Mouse (Mus musculus) hindbrain, embryonic 13.5 days (tissue): ENCODE data around the gene Coro1b. TPM values are rescaled to one million over a fixed set of nuclear protein-coding genes. Genes with fewer than 3 reads are reported as not detected.
A peak's percentile ranks its signal among the peaks of the same experiment; 100 is the strongest.

Source experiments
- ATAC-seq: fragments of 200-750 bp; cut with Nextera tagmentation; 2 replicates; pipeline ENCODE4 v1.8.0; 2017; ENCODE audit warnings: moderate TSS enrichment; ENCODE audit not compliant: low FRiP score
- H3K27ac ChIP-seq: fragments of 300-500 bp; sonication (generic); 2 replicates; pipeline ENCODE4 v1.5.1; 2015; ENCODE audit warnings: inconsistent platforms, mild to moderate bottlenecking, moderate library complexity
- H3K27me3 ChIP-seq: fragments of 300-500 bp; sonication (generic); 2 replicates; pipeline ENCODE4 v1.6.1; 2015; ENCODE audit warnings: mild to moderate bottlenecking, inconsistent platforms
- H3K36me3 ChIP-seq: fragments of 300-500 bp; sonication (generic); 2 replicates; pipeline ENCODE4 v1.6.1; 2015; ENCODE audit warnings: mild to moderate bottlenecking, inconsistent platforms
- H3K4me1 ChIP-seq: fragments of 300-500 bp; sonication (generic); replicated peaks from 2 replicates; pipeline ENCODE4 v1.6.1; 2015; ENCODE audit warnings: inconsistent platforms
- H3K4me2 ChIP-seq: fragments of 300-500 bp; sonication (generic); 2 replicates; pipeline ENCODE4 v1.6.1; 2015; ENCODE audit warnings: inconsistent platforms, mild to moderate bottlenecking, moderate library complexity
- H3K4me3 ChIP-seq: fragments of 300-500 bp; sonication (generic); 2 replicates; pipeline ENCODE4 v1.5.1; 2015; ENCODE audit warnings: mild to moderate bottlenecking, inconsistent platforms
- H3K9ac ChIP-seq: fragments of 300-500 bp; sonication (generic); 2 replicates; pipeline ENCODE4 v1.6.1; 2015; ENCODE audit warnings: mild to moderate bottlenecking, inconsistent platforms
- H3K9me3 ChIP-seq: fragments of 300-500 bp; sonication (generic); 2 replicates; pipeline ENCODE4 v1.6.1; 2016; ENCODE audit warnings: inconsistent platforms
- WGBS: fragments of 180-500 bp; shearing (Covaris S2); methylation state at CpG from one replicate; pipeline ENCODE4 v1.1.7; 2015; 5-methylcytosine and 5-hydroxymethylcytosine counted together
- polyA plus RNA-seq: library from polyadenylated mRNA; unstranded; fragments of >200 nt; fragmentation: Nextera tagmentation; extraction: Ambion mirVana; gene quantifications from 2 replicates; pipeline ENCODE4 v1.2.1, GENCODE M21; 2015

The Coro1b gene
- polyA plus RNA-seq, 1 experiment from 2014 or later, result 130 TPM

DNA sequence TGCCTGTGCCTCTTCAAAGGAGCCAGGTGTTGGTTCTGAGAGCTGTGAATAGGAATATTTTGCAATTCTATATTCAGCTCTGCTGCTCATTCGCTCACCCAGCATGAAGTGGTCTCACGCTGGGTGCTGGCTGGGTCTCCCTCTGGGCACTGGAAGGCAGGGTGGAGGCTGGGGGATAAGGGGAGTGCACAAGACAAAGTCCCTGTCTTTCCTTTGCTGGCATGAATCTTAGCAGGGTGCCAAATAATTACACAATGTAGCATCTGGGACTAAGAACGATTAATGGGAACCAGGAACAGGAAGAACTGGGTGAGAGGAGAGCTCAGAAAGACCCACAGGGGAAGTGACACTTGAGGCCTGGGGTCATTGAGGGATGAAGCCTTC is 1.4 kb upstream of the Coro1b start:
- 40% methylated on average over 3 of the region's 3 CpGs for WGBS

DNA sequence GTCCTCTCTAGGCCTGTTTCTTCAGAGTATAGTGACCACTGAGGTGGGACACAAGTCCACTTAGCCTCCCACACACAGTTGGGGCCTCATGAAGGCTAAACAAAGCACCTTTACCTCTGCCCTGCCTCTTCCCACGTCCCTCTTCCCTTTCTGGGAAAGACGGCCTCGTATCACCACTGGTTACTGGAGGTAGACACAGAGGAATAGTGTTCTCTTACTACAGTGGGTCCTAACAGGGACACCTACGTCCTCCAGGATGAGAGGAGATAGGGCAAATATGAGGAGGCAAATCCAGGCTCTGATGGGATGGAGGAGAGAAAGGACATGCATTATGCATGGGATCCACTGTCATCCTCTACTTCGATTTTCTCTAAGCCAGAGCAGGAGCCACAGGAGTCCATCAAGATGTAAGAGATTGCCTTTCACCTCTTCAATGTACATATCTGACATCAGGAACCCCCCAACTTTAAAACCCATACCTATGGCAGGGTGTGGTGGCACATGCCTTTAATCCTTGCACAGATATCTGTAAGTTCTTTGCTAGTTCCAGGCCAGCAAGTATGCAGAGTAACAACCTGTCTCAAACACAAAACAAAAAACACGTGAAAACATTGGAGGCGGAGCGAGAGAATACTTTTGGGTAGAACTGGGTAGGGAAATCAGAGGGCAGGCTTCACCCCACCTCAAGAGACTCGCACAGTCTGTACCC is 483 bp upstream of the Coro1b start:
- Histone ChIP-seq H3K9me3 (no peaks in the 10 kb centered on the region), H3K27ac (peak overlapping the region; percentile 46), H3K4me3 (peak overlapping the region; percentile 85), H3K36me3 (peaks cover 29% of the 10 kb centered on the region), H3K4me2 (peak overlapping the region; percentile 93), H3K4me1 (peaks cover 30% of the 10 kb centered on the region), H3K9ac (peak overlapping the region; percentile 94), H3K27me3 (no peaks in the 10 kb centered on the region)
- ATAC-seq, result no peak
- 33% methylated on average over 9 of the region's 9 CpGs for WGBS

More for the DNA sequence above, 1.4 kb upstream of the Coro1b start:
- no peaks in the 10 kb centered on the region for H3K27me3 ChIP-seq
- no peaks in the 10 kb centered on the region for H3K9me3 ChIP-seq
- peaks cover 30% of the 10 kb centered on the region for H3K4me1 ChIP-seq
- no peak overlapping the region for H3K27ac ChIP-seq
- H3K4me2 ChIP-seq, result no peak overlapping the region
- peaks cover 21% of the 10 kb centered on the region for H3K36me3 ChIP-seq
- no peak overlapping the region for H3K4me3 ChIP-seq
- no peak for ATAC-seq
- no peak overlapping the region for H3K9ac ChIP-seq

DNA sequence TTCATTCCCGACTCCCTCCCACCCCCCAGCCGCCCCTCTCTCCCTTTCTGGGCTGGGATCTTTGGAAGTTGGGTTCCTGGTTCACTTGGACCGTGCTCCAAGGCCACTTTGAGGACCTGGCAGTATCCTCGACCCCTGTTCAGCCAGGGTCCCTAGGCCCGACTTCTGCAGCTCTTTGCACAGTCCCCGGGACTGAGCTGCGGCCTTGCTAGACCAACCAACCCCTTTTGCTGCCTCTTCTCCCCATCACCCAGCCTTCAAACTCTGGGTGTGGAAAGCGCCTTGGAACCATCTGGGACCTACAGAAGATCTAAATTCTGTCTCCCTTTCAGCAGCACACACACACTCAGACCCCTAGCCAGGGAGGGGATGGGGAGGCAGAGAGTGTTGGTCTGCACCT is 400 bp downstream of the Coro1b start:
- Histone ChIP-seq H3K36me3 (peaks cover 37% of the 10 kb centered on the region), H3K4me2 (peak overlapping the region; percentile 93), H3K9ac (peak overlapping the region; percentile 94), H3K9me3 (no peaks in the 10 kb centered on the region), H3K27me3 (no peaks in the 10 kb centered on the region), H3K27ac (peak overlapping the region; percentile 85), H3K4me3 (peak overlapping the region; percentile 85), H3K4me1 (peaks cover 30% of the 10 kb centered on the region)
- WGBS, result 6% methylated on average over 8 of the region's 8 CpGs
- ATAC-seq, result peak; percentile 37; the same call in 1 of the 2 replicates

- Histone ChIP-seq H3K27me3 (no peaks in the 10 kb centered on the region), H3K36me3 (peaks cover 37% of the 10 kb centered on the region), H3K4me1 (peaks cover 30% of the 10 kb centered on the region), H3K9me3 (no peaks in the 10 kb centered on the region), H3K9ac (peak overlapping the region; percentile 94), H3K4me2 (peak overlapping the region; percentile 93), H3K4me3 (peak overlapping the region; percentile 85), H3K27ac (no peak overlapping the region)
- ATAC-seq, result no peak
- WGBS, result 91% methylated on average over 11 of the region's 11 CpGs
Measured at GRCm38 (mm10) chr19:4149283-4149682, 864 bp downstream of the Coro1b start.

DNA sequence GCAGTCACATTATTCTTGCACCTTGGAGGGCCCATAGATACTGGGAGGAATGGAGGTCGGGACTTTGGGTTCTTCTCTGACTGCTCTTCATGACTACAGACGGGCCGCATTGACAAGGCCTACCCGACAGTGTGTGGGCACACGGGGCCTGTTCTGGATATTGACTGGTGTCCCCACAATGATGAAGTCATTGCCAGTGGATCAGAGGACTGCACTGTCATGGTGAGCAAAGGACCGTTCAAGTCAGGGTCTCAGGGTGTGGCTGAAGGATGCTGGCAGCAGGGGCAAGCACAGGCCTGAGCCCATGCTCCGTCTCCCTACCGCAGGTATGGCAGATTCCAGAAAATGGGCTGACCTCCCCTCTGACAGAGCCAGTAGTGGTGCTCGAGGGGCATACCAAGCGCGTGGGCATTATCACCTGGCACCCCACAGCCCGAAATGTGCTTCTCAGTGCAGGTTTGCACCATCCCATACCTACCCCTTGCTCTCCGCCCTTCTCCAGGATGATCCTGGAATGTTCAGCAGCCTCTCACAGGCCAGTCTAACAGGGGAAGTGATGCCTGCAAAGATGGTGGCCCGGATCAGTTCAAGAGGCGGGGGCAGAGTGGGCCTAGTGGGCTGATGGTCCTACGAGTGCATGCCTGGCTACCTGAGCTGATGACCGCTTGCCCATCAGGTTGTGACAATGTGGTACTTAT is 1.5 kb downstream of the Coro1b start:
- H3K36me3 ChIP-seq, result peaks cover 37% of the 10 kb centered on the region
- no peak overlapping the region for H3K27ac ChIP-seq
- H3K27me3 ChIP-seq, result no peaks in the 10 kb centered on the region
- H3K4me2 ChIP-seq, result peak overlapping the region; percentile 93
- H3K4me3 ChIP-seq, result peak overlapping the region; percentile 85
- ATAC-seq, result no peak
- H3K4me1 ChIP-seq, result peaks cover 30% of the 10 kb centered on the region
- WGBS, result 93% methylated on average over 17 of the region's 17 CpGs
- no peaks in the 10 kb centered on the region for H3K9me3 ChIP-seq
- peak overlapping the region; percentile 94 for H3K9ac ChIP-seq

DNA sequence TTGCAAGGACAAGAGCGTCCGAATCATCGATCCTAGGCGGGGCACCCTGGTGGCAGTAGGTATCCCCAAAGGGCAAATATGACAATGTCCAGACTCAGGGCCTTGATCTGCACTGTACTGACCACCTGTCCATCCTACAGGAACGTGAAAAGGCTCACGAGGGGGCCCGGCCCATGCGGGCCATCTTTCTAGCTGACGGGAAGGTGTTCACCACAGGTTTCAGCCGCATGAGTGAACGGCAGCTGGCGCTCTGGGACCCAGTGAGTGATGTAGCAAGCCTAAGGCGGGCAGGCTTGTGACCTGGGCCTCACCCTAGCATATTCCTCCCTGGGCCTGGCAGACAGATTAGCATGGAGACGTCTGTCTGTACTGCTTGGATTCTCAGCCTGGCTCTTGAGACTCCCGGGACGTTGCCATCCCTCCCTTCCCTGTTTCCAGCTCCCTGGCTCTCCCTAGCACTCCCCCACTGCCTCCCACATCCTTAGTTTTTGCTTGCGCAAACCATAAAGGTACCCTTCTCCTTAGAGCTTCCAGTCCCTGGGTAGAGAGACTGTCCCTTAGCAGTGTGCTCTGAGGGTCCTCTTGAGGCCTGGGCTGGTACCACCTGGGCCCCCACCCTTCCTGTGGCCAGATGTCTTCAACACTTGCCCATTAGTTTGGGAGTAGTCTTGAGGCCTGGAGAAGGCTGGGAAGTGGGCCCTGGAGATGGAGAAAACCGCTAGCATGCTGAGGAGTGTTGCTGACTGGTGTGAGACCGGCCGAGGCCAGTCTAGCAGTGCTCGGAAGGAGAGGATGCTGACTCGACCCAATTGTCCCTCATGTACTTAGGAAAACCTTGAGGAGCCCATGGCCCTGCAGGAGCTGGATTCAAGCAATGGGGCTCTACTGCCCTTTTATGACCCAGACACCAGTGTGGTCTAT is 2.4 kb downstream of the Coro1b start:
- 89% methylated on average over 22 of the region's 22 CpGs for WGBS

DNA sequence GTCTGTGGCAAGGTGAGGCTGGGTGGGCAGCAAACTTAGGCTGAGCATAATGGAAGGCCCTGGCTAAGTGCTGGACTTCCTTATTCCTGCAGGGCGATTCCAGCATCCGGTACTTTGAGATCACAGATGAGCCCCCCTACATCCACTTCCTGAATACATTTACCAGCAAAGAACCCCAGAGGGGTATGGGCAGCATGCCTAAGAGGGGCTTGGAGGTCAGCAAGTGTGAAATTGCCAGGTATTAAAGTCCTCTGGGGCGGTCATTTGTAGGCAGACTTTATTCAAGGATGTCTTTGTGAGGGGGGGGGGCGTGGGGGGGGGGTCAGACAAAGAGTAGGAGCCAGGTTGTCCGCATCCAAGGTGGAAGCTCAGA is 3.1 kb downstream of the Coro1b start:
- Histone ChIP-seq H3K27ac (no peak overlapping the region), H3K36me3 (peaks cover 50% of the 10 kb centered on the region), H3K27me3 (no peaks in the 10 kb centered on the region), H3K4me1 (peaks cover 32% of the 10 kb centered on the region), H3K9ac (no peak overlapping the region), H3K9me3 (no peaks in the 10 kb centered on the region), H3K4me3 (no peak overlapping the region), H3K4me2 (no peak overlapping the region)
- 76% methylated on average over 5 of the region's 5 CpGs for WGBS
- ATAC-seq, result no peak

More for the DNA sequence above, 2.4 kb downstream of the Coro1b start:
- no peak overlapping the region for H3K27ac ChIP-seq
- peaks cover 30% of the 10 kb centered on the region for H3K4me1 ChIP-seq
- H3K9ac ChIP-seq, result peak overlapping the region; percentile 94; the same call in 1 of the 2 replicates
- H3K4me3 ChIP-seq, result no peak overlapping the region
- H3K4me2 ChIP-seq, result no peak overlapping the region
- no peaks in the 10 kb centered on the region for H3K9me3 ChIP-seq
- no peaks in the 10 kb centered on the region for H3K27me3 ChIP-seq
- no peak for ATAC-seq
- H3K36me3 ChIP-seq, result peaks cover 44% of the 10 kb centered on the region

- no peak overlapping the region for H3K27ac ChIP-seq
- peaks cover 32% of the 10 kb centered on the region for H3K4me1 ChIP-seq
- no peak overlapping the region for H3K4me2 ChIP-seq
- H3K9ac ChIP-seq, result no peak overlapping the region
- H3K9me3 ChIP-seq, result no peaks in the 10 kb centered on the region
- no peaks in the 10 kb centered on the region for H3K27me3 ChIP-seq
- ATAC-seq, result no peak
- peaks cover 54% of the 10 kb centered on the region for H3K36me3 ChIP-seq
- WGBS, result 89% methylated on average over 5 of the region's 5 CpGs
- no peak overlapping the region for H3K4me3 ChIP-seq
Measured at GRCm38 (mm10) chr19:4151898-4152297, 3.5 kb downstream of the Coro1b start.

GRCm38 (mm10) chr19:4152445-4153231 is 4.2 kb downstream of the Coro1b start:
- Histone ChIP-seq H3K36me3 (peaks cover 62% of the 10 kb centered on the region), H3K27ac (no peak overlapping the region; the same call in 1 of the 2 replicates)
- 78% methylated on average over 8 of the region's 8 CpGs for WGBS

GRCm38 (mm10) chr19:4153232-4153654 is 4.8 kb downstream of the Coro1b start, which contains the start of gene Ptprcap:
Gene Ptprcap, plus strand, starts transcription at chr19:4153604.
- WGBS, result 81% methylated on average over 11 of the region's 11 CpGs
- no peaks in the 10 kb centered on the region for H3K27me3 ChIP-seq
- H3K9me3 ChIP-seq, result no peaks in the 10 kb centered on the region
- H3K4me2 ChIP-seq, result no peak within 1 kb of the TSS
- H3K27ac ChIP-seq, result peak within 1 kb of the TSS; percentile 30; the same call in 1 of the 2 replicates
- peak within 1 kb of the TSS; percentile 35 for H3K9ac ChIP-seq
- H3K36me3 ChIP-seq, result peaks cover 68% of the 10 kb centered on the region
- no peak within 1 kb of the TSS for H3K4me3 ChIP-seq
- H3K4me1 ChIP-seq, result peaks cover 22% of the 10 kb centered on the region
- no peak for ATAC-seq

More at GRCm38 (mm10) chr19:4152445-4153231, 4.2 kb downstream of the Coro1b start:
- Histone ChIP-seq H3K27me3 (no peaks in the 10 kb centered on the region), H3K4me3 (no peak overlapping the region), H3K9ac (peak overlapping the region; percentile 35), H3K4me1 (peaks cover 28% of the 10 kb centered on the region), H3K4me2 (no peak overlapping the region), H3K9me3 (no peaks in the 10 kb centered on the region)
- ATAC-seq, result no peak

- WGBS, result 81% methylated on average over 13 of the region's 13 CpGs
- H3K4me2 ChIP-seq, result no peak overlapping the region
- 0 out of 2 replicates have a peak overlapping the region, but pooled peaks have one; percentile 1 for H3K9ac ChIP-seq
Measured at GRCm38 (mm10) chr19:4154437-4155222, 6.2 kb downstream of the Coro1b start.

More at GRCm38 (mm10) chr19:4154437-4155222, 6.2 kb downstream of the Coro1b start:
- ATAC-seq, result no peak
- Histone ChIP-seq H3K4me1 (peaks cover 12% of the 10 kb centered on the region), H3K36me3 (peaks cover 82% of the 10 kb centered on the region), H3K9me3 (no peaks in the 10 kb centered on the region), H3K4me3 (no peak overlapping the region), H3K27ac (no peak overlapping the region), H3K27me3 (no peaks in the 10 kb centered on the region)
